Mouse (Mus musculus) v-Abl transformed pro-B cells (cell line): ENCODE data around the gene Ankrd33b.

ENCODE experiments used
- in situ Hi-C, 2 experiments: fragments of 400-800 bp; cut with MboI; formaldehyde crosslinking; loops; one replicate each; pipeline ENCODE4 v1.15.1; 2025; ENCODE audit not compliant: unreplicated experiment in 2 of 2

Ankrd33b gene

DNA sequence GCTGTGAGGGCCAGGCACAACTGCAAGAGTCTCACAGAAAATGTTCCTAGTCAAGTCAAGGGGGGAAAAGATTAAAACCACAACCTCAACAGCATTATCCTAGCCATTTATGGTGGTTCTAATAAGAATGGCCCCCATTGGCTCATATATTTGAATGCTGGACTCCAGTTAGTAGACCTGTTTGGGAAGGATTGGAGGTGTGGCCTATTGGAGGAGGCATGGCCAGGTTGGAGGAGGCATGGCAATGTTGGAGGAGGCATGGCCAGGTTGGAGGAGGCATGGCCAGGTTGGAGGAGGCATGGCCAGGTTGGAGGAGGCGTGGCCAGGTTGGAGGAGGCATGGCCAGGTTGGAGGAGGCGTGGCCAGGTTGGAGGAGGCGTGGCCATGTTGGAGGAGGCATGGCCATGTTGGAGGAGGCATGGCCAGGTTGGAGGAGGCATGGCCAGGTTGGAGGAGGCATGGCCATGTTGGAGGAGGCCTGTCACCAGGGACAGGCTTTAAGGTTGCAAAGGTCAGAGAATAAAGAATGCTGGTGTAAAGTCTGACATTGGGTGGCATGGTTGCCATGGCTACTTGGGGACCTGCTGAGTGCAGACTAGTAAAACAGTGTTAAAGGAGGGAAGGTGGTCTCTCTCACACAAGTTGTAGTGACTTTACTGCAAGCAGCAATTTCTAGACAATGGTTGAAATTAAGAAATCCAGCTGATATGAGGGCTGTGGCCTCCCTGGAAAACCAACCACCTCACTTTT lies 50.3 kb downstream of the Ankrd33b start:
- in situ Hi-C loops: loop anchor here (5.0 to 25.0 kb wide), 4 partner anchors 100 to 1445 kb away; no protein-coding TSS in a partner anchor

GRCm38 (mm10) chr15:31315630-31316231 lies 51.8 kb downstream of the Ankrd33b start:
- in situ Hi-C loops: loop anchor here (5.0 to 25.0 kb wide), 4 partner anchors 102 to 1447 kb away; no protein-coding TSS in a partner anchor

DNA sequence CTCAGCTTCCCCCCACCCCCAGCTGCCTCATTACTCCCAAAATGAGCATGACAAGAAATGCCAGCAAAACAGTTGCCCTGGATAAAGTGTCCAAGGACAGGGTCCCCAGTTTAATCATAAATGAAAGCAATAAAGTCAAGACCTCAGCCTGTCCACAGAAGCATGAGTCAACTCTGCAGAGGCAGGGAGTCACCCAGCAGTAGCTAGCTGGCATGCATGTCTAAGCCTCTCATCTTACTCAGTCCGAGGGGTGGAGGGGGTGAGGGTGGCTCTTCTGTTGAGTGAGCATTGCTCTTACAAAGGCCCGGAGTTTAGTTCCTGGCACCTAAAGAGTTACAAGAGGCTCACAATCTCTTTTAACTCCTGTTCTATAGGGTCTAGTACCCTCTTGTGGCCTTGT lies 55.5 kb downstream of the Ankrd33b start:
- in situ Hi-C loops: loop anchor here (25.0 kb wide), 1 partner anchor 1450 kb away; no protein-coding TSS in a partner anchor

GRCm38 (mm10) chr15:31309526-31309925 lies 58.0 kb downstream of the Ankrd33b start:
- in situ Hi-C loops: loop anchor here (25.0 kb wide), 1 partner anchor 1453 kb away; no protein-coding TSS in a partner anchor

- in situ Hi-C loops: loop anchor here (25.0 kb wide), 1 partner anchor 1456 kb away; no protein-coding TSS in a partner anchor
These were observed 60.8 kb downstream of the Ankrd33b start for GRCm38 (mm10) chr15:31306726-31307125.

DNA sequence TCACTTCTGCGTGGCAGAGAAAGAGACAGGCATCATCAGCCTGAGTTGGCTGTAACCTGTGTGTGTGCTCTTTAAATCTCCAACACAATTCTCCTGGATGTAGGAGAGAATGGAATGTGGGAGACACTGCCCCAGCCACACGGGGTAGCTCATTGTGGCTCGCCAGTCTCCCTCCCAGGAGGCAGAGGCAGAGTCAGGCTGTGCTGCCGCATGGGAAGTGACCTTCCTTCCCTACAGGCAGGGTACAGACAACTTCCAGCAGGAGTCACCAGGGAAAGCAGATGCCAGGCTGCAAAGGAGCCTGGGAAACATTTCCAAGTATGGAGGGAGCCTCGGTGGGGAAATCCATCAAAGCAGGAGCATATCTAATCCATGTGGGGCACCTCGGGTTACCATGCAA lies 62.3 kb downstream of the Ankrd33b start:
- in situ Hi-C loops: loop anchor here (25.0 kb wide), 1 partner anchor 1457 kb away; no protein-coding TSS in a partner anchor

DNA sequence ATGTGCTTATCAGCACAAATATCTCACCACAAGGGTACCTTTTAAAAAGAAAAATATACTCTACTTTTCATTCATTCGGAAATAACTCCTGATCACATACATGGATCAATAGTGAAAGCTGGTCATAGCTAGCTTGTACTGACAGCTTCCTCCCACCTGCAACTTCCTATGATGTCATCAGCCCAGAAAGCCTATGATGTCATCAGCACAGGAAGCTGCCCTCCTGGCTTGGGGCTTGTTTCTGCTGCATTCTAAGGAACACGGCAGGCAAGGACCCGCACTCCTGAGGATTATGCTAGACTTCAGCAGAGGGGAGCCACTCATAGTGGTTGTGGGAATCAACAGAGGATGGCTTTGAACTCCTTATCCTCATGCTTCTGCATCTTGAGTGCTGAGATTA lies 63.2 kb downstream of the Ankrd33b start:
- in situ Hi-C loops: loop anchor here (25.0 kb wide), 1 partner anchor 1458 kb away; no protein-coding TSS in a partner anchor

DNA sequence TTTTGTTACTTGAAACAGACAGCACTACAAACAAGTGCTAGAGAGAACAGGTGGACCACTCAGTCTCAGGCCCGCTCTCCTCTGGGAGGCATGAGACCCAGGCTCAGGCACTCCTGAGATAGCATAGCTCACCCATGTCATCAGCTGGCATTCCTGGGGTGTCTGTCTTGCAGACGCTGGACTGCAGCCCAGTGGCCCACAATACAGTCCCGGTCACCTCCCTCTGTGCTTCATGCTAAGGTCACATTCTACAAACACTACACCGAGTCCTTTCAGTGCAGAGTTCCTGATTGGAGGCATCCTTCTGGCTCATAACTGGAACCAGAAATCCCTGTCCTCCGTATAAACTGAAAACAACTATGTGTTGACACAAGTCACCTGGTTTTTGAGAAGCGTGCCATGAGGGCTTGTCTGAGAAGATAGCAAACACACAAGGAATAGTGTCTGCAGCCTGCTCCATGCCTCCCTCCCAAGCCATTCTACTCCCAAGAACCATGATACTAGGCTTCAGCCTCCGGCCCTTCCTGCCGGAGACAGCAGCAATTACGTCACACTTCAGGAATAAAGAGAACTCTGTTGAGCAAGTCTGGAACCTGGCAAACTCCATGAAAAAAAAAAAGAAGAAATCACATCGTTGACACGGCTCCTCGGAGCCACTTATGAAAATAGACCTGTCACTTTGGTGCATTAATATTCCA lies 65.1 kb downstream of the Ankrd33b start:
- in situ Hi-C loops: loop anchor here (25.0 kb wide), 1 partner anchor 1460 kb away; no protein-coding TSS in a partner anchor

GRCm38 (mm10) chr15:31299258-31299917 lies 68.1 kb downstream of the Ankrd33b start:
- in situ Hi-C loops: no loop called here

- in situ Hi-C loops: no loop called here
These were observed 69.8 kb downstream of the Ankrd33b start for GRCm38 (mm10) chr15:31297777-31298137.

GRCm38 (mm10) chr15:31296882-31297776 lies 70.4 kb downstream of the Ankrd33b start:
- in situ Hi-C loops: no loop called here

GRCm38 (mm10) chr15:31294311-31294710 lies 73.2 kb downstream of the Ankrd33b start:
- in situ Hi-C loops: no loop called here

GRCm38 (mm10) chr15:31292627-31293026 lies 74.9 kb downstream of the Ankrd33b start:
- in situ Hi-C loops: no loop called here

GRCm38 (mm10) chr15:31285695-31286094 lies 81.8 kb downstream of the Ankrd33b start:
- in situ Hi-C loops: no loop called here

GRCm38 (mm10) chr15:31284922-31285631 lies 82.4 kb downstream of the Ankrd33b start:
- in situ Hi-C loops: no loop called here

- in situ Hi-C loops: no loop called here
These were observed 83.4 kb downstream of the Ankrd33b start for GRCm38 (mm10) chr15:31284142-31284541.

GRCm38 (mm10) chr15:31282353-31282752 lies 85.2 kb downstream of the Ankrd33b start:
- in situ Hi-C loops: no loop called here

DNA sequence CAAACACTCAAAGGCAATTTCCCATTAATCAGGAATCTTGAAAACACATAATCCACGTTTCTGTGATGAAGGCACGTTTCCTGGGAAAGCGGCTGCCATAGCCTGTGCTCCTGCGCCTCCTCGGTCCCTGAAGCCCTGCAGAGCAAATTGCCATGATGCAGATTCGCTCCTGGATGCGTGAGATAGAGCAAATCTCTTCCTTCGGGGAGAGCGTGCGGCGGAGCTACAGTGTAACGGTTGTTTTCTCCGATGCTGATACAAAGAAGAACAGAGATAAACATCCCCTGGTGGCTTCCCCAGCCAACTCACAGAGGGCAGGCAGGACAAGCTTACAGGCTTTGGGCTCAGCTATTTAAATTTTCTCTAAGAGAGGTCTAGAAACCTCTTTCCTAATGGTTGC lies 85.7 kb downstream of the Ankrd33b start:
- in situ Hi-C loops: no loop called here

GRCm38 (mm10) chr15:31280683-31281082 lies 86.8 kb downstream of the Ankrd33b start:
- in situ Hi-C loops: no loop called here
